Mouse (Mus musculus) intestine, embryonic 14.5 days (tissue): Measurements from ENCODE around the gene Stat5a. TPM values are rescaled to one million over a fixed set of nuclear protein-coding genes. Genes with fewer than 3 reads are reported as not detected.

Source experiments
- ATAC-seq: fragments of 200-750 bp; cut with Nextera tagmentation; replicated peaks from 2 replicates; pipeline ENCODE4 v1.8.0; 2017; ENCODE audit warnings: low read depth, moderate number of reproducible peaks, moderate TSS enrichment, moderate library complexity; ENCODE audit not compliant: low FRiP score, low TSS enrichment
- DNase-seq: peaks from one replicate; pipeline ENCODE4 v3.0.0-alpha.2; 2018; ENCODE audit warnings: low spot score
- H3K27ac ChIP-seq: fragments of 300-500 bp; sonication (generic); 2 replicates; pipeline ENCODE4 v1.5.1; 2014; ENCODE audit warnings: low read depth, mild to moderate bottlenecking, control low read depth
- H3K27me3 ChIP-seq: fragments of 300-500 bp; sonication (generic); replicated peaks from 2 replicates; pipeline ENCODE4 v1.6.1; 2014; ENCODE audit warnings: low read length, control low read depth; ENCODE audit not compliant: control insufficient read depth, insufficient read depth
- H3K36me3 ChIP-seq: fragments of 300-500 bp; sonication (generic); 2 replicates; pipeline ENCODE4 v1.6.1; 2014; ENCODE audit warnings: low read length, control low read depth; ENCODE audit not compliant: control insufficient read depth, insufficient read depth
- H3K4me1 ChIP-seq: fragments of 300-500 bp; sonication (generic); replicated peaks from 2 replicates; pipeline ENCODE4 v1.6.1; 2014; ENCODE audit warnings: low read length, control low read depth, mixed read lengths; ENCODE audit not compliant: control insufficient read depth, insufficient read depth
- H3K4me2 ChIP-seq: fragments of 300-500 bp; sonication (generic); 2 replicates; pipeline ENCODE4 v1.6.1; 2014; ENCODE audit warnings: low read length
- H3K4me3 ChIP-seq: fragments of 300-500 bp; sonication (generic); 2 replicates; pipeline ENCODE4 v1.5.1; 2014; ENCODE audit warnings: low read depth, low read length, control low read depth, mixed read lengths
- H3K9ac ChIP-seq: fragments of 300-500 bp; sonication (generic); 2 replicates; pipeline ENCODE4 v1.6.1; 2014; ENCODE audit warnings: mild to moderate bottlenecking, low read length
- H3K9me3 ChIP-seq: fragments of 300-500 bp; sonication (generic); 2 replicates; pipeline ENCODE4 v1.6.1; 2016; ENCODE audit warnings: low read length, control low read depth; ENCODE audit not compliant: control insufficient read depth
- WGBS: fragments of 180-500 bp; shearing (Covaris S2); extraction: QIAGEN DNeasy Blood & Tissue Kit; methylation state at CpG from one replicate; pipeline ENCODE4 v1.1.7; 2014; 5-methylcytosine and 5-hydroxymethylcytosine counted together
- polyA plus RNA-seq: library from polyadenylated mRNA; unstranded; fragments of >200 nt; fragmentation: Nextera tagmentation; extraction: Ambion mirVana; gene quantifications from 2 replicates; pipeline ENCODE4 v1.2.1, GENCODE M21; 2014

The Stat5a gene
- polyA plus RNA-seq, 1 experiment from 2014 or later: 5.5 TPM

DNA sequence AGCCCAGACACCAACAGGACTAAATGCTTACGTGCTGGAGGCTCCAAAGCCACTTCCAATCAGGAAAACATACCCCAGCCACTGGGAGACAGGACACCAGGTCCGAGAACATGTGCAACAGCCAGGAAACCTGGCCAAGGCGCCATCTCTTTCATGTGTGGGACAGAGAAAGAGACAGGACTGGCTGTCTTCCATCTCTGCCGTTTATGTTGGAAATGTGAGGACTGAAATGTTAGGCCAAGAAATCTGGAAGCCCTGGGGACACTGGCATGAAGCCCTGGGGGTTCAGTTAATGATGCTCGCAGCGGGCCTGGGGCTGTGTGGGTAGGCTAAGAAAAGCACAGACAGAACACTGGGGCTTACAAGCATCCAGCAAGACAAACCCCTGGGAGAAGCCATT lies 31.3 kb downstream of the Stat5a start:
- ATAC-seq: no peak
- H3K9me3 ChIP-seq: no peaks in the 10 kb centered on the region
- no peak overlapping the region for H3K27ac ChIP-seq
- DNase-seq: no peak
- H3K9ac ChIP-seq: no peak overlapping the region
- H3K27me3 ChIP-seq: no peaks in the 10 kb centered on the region
- peaks cover 21% of the 10 kb centered on the region; the same call in 1 of the 2 replicates for H3K36me3 ChIP-seq
- H3K4me2 ChIP-seq: no peak overlapping the region
- WGBS: 92% methylated on average over 6 of the region's 6 CpGs
- no peaks in the 10 kb centered on the region; the same call in 1 of the 2 replicates for H3K4me1 ChIP-seq
- no peak overlapping the region for H3K4me3 ChIP-seq

DNA sequence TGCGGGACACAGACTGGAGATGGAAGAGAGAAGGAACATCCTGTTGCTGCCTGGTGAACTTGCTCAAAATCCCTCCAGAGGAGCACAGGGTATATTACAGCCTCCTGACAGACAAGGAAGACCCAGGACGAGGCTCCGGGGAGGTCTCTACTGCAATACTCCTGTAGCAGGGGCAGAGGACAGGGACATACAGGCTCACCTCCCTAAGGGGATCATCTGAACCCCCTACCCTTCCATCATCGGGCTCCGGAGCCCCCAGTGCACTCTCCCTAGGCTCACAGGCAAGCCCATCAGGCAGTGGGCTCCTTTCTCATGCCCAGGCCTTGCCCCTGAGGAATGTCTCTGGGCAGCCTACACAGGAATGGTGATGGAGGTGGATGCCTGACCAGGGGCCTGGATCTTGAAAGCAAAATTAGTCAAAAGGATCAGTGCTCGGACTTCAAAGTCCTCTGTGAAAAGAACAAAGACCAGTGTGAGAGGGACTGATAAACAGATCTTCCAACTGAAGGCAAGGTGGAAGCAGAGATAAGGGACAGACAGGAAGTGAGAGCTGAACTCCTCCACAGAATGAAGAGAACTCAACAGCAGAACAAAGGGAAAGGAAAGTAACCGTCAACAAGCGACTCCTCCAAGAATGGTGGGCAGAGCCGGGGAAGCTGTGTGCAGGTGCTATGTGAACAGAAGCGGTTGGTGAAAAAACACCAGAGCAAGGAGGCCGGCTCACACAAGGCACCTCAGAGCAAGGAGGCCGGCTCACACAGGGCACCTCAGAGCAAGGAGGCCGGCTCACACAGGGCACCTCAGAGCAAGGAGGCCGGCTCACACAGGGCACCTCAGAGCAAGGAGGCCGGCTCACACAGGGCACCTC lies 32.3 kb downstream of the Stat5a start:
- Histone ChIP-seq H3K4me2 (no peak overlapping the region), H3K9ac (no peak overlapping the region), H3K36me3 (peaks cover 21% of the 10 kb centered on the region; the same call in 1 of the 2 replicates), H3K27ac (no peak overlapping the region), H3K27me3 (no peaks in the 10 kb centered on the region), H3K4me1 (no peaks in the 10 kb centered on the region), H3K9me3 (no peaks in the 10 kb centered on the region), H3K4me3 (no peak overlapping the region)
- WGBS: 55% methylated on average over 15 of the region's 15 CpGs
- no peak for DNase-seq
- no peak for ATAC-seq

DNA sequence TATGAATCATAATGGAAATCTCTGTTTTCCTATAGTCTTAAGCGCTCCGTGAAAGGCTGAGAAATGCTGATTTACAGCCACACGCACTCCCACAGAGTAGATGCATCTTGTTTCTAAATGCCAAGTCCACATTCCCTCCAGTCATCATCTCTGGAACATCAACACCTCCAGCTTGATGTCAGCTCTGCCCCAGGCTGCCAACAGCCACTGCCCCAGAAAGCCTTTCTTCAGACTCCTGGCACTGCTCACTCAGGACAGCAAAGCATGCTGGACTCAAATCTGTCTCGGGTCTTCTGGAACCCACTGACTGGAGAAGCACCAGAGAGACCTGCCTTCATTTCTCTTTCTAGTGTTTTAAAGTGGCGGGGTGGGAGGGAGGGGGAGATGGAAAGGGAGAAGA lies 33.3 kb downstream of the Stat5a start:
- Histone ChIP-seq H3K9me3 (no peaks in the 10 kb centered on the region), H3K36me3 (peaks cover 18% of the 10 kb centered on the region; the same call in 1 of the 2 replicates), H3K9ac (no peak overlapping the region), H3K4me2 (no peak overlapping the region), H3K27me3 (no peaks in the 10 kb centered on the region), H3K27ac (no peak overlapping the region), H3K4me3 (no peak overlapping the region), H3K4me1 (no peaks in the 10 kb centered on the region)
- WGBS: 87% methylated on average over 5 of the region's 5 CpGs
- no peak for ATAC-seq
- DNase-seq: no peak

DNA sequence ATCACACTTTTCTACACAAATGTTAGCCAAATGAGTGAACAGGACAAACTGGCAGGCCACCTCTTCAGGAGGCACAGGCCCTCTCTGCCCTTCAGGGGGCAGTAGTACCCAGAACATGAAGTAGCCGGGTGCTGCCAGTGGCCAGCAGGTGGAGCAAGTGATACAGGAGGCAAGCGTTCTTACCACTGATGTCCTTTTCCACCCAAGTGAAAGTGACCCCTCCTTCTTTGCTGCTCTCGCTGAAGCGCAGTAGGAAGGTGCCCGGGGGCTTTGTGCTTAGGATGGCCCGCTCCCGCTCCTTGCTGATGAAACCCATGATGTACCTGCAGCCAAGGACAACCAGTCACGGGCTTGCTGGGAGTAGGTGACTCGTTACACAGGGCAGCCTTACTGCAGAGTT lies 34.3 kb downstream of the Stat5a start:
- no peak overlapping the region for H3K4me3 ChIP-seq
- ATAC-seq: 0 out of 2 replicates have a peak, but pooled peaks have one; percentile 62
- no peaks in the 10 kb centered on the region for H3K27me3 ChIP-seq
- H3K9ac ChIP-seq: no peak overlapping the region
- no peaks in the 10 kb centered on the region for H3K4me1 ChIP-seq
- DNase-seq: peak; percentile 93
- H3K9me3 ChIP-seq: no peaks in the 10 kb centered on the region
- no peak overlapping the region for H3K4me2 ChIP-seq
- H3K36me3 ChIP-seq: 0 out of 2 replicates have a peak, but pooled peaks cover 17% of the 10 kb centered on the region
- WGBS: 15% methylated on average over 9 of the region's 9 CpGs
- no peak overlapping the region for H3K27ac ChIP-seq

DNA sequence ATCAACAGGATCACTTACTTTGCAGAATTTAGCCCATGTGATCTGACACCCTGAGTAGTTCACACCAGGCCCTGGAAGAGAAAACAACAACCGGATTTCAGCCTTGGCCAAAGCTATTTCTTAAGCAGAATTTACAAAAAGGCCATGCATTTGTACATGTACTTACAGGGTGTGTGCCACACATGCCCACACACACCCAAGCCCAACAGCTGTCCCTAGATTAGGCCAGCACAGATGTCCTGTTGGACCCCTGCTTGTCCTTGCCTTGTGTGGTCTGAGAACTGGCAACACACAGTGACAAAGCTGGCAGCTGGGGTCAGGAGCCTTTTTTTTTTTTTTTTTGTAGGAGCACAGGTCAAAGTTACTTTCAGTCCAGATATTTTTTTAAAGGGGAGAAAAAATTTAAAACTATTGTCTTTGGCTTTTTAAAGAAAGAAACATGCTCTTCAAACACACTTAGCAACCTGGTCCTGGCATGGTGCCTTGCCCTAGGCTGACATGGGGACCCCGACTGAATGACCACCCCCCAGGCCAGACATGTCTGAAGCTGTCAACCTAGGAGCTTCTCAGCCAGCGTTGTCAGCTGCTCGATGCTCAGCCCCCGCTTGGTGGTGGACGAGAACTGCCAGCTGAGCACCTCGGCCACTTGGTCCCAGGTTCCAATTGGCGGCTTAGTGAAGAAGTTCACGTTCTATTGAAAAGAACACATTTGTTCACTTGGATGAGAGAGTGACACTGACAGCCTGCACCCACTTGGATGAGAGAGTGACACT lies 35.2 kb downstream of the Stat5a start:
- ATAC-seq: no peak
- H3K27me3 ChIP-seq: no peaks in the 10 kb centered on the region
- no peak overlapping the region for H3K4me2 ChIP-seq
- 0 out of 2 replicates have a peak, but pooled peaks cover 17% of the 10 kb centered on the region for H3K36me3 ChIP-seq
- H3K9me3 ChIP-seq: no peaks in the 10 kb centered on the region
- no peak overlapping the region for H3K4me3 ChIP-seq
- DNase-seq: no peak
- H3K27ac ChIP-seq: no peak overlapping the region
- 78% methylated on average over 9 of the region's 9 CpGs for WGBS
- H3K4me1 ChIP-seq: no peaks in the 10 kb centered on the region
- H3K9ac ChIP-seq: no peak overlapping the region

DNA sequence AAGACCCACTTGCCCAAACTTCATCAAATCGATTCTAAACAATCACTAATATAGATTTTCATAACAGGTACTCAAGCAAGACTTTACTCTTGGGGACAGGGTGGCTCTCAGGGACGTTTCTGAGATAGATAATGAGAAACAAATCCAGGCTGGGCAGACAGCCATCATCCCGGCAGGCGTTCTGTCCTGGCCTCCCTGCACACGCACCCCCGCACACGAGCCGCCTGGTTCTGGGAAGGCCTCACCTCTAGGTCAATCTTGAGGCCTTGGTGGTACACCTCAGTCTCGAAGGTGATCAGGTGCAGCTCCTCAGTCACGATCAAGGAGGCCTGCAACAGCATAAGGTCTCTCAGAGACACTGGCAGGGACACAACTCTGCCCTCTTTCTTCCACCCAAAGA lies 36.9 kb downstream of the Stat5a start:
- H3K4me3 ChIP-seq: no peak overlapping the region
- no peaks in the 10 kb centered on the region for H3K4me1 ChIP-seq
- no peak overlapping the region for H3K9ac ChIP-seq
- H3K27me3 ChIP-seq: no peaks in the 10 kb centered on the region
- ATAC-seq (no peak), DNase-seq (no peak)
- H3K27ac ChIP-seq: no peak overlapping the region
- H3K36me3 ChIP-seq: peaks cover 23% of the 10 kb centered on the region; the same call in 1 of the 2 replicates
- 81% methylated on average over 10 of the region's 10 CpGs for WGBS
- H3K4me2 ChIP-seq: no peak overlapping the region
- no peaks in the 10 kb centered on the region for H3K9me3 ChIP-seq

DNA sequence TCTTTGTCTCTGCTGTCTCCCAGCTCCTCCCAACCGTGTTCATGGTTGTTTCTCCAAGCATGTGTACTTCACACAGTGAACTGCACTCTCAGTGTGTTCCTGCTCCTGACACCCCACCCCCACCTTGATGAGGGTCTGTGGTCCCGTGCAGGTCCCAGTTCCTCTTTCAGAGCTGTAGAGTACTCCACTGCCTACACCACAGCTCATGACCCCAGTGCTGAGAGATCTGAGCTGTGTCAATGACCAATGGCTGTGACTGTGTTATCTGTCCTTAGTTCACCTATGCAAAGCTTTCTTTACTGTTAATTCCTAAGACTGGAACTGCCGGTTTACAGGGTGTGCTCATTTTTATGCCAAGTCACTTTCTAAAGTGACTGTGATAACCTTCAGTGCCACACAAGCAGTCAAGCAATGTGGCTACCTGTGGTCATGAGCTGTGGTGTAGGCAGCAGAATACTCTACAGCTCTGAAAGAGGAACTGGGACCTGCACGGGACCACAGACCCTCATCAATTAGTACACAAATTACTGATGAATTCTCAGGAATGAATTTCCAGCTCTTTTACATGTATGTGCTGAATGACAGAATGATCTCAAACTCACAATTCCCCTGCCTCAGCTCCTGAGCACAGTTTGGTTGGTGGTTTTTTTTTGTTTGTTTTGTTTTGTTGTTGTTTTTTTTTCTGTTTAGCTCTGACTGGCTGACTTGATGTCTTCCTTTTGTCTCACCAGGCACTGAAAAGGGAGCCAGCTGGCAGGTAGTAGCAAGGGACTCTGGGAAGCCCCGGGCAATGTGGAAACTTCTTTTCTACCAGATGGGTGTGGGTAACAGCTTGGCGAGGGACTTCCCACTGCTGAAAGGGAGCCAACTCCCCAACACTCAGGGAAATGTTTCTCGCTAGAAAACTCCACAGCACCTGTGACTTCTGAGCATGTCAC lies 38.4 kb downstream of the Stat5a start:
- H3K36me3 ChIP-seq: peaks cover 34% of the 10 kb centered on the region
- H3K27me3 ChIP-seq: no peaks in the 10 kb centered on the region
- no peak overlapping the region for H3K27ac ChIP-seq
- H3K9ac ChIP-seq: no peak overlapping the region
- ATAC-seq (no peak), DNase-seq (no peak)
- WGBS: 79% methylated on average over 7 of the region's 7 CpGs
- no peaks in the 10 kb centered on the region for H3K4me1 ChIP-seq
- no peaks in the 10 kb centered on the region for H3K9me3 ChIP-seq
- H3K4me2 ChIP-seq: no peak overlapping the region
- no peak overlapping the region for H3K4me3 ChIP-seq
